Mouse (Mus musculus) lung, embryonic 16.5 days (tissue): Measurements from ENCODE around the gene Carns1. TPM values are rescaled to one million over a fixed set of nuclear protein-coding genes. Genes with fewer than 3 reads are reported as not detected.

ENCODE experiments used
- ATAC-seq: fragments of 200-750 bp; cut with Nextera tagmentation; 2 replicates; pipeline ENCODE4 v1.8.0; 2017; ENCODE audit warnings: low read depth, mild to moderate bottlenecking, moderate library complexity
- H3K27ac ChIP-seq: fragments of 300-500 bp; sonication (generic); 2 replicates; pipeline ENCODE4 v1.5.1; 2014; ENCODE audit warnings: mild to moderate bottlenecking, control low read depth, low read length
- H3K27me3 ChIP-seq: fragments of 300-500 bp; sonication (generic); 2 replicates; pipeline ENCODE4 v1.6.1; 2014; ENCODE audit warnings: low read depth, low read length, mixed read lengths; ENCODE audit not compliant: control insufficient read depth, insufficient read depth
- H3K36me3 ChIP-seq: fragments of 300-500 bp; sonication (generic); 2 replicates; pipeline ENCODE4 v1.6.1; 2014; ENCODE audit warnings: low read length; ENCODE audit not compliant: control insufficient read depth, insufficient read depth
- H3K4me1 ChIP-seq: fragments of 300-500 bp; sonication (generic); replicated peaks from 2 replicates; pipeline ENCODE4 v1.6.1; 2014; ENCODE audit warnings: low read length, mixed read lengths; ENCODE audit not compliant: control insufficient read depth, insufficient read depth
- H3K4me2 ChIP-seq: fragments of 300-500 bp; sonication (generic); 2 replicates; pipeline ENCODE4 v1.6.1; 2014; ENCODE audit warnings: low read depth, low read length, control low read depth
- H3K4me3 ChIP-seq: fragments of 300-500 bp; sonication (generic); 2 replicates; pipeline ENCODE4 v1.5.1; 2014; ENCODE audit warnings: mild to moderate bottlenecking, low read length, control low read depth
- H3K9ac ChIP-seq: fragments of 300-500 bp; sonication (generic); 2 replicates; pipeline ENCODE4 v1.6.1; 2014; ENCODE audit warnings: low read length, control low read depth
- H3K9me3 ChIP-seq: fragments of 300-500 bp; sonication (generic); 2 replicates; pipeline ENCODE4 v1.6.1; 2016; ENCODE audit warnings: low read length; ENCODE audit not compliant: control insufficient read depth
- WGBS: fragments of 180-500 bp; shearing (Covaris S2); extraction: QIAGEN DNeasy Blood & Tissue Kit; methylation state at CpG from one replicate; pipeline ENCODE4 v1.1.7; 2014; 5-methylcytosine and 5-hydroxymethylcytosine counted together
- polyA plus RNA-seq: library from polyadenylated mRNA; unstranded; fragments of >200 nt; fragmentation: Nextera tagmentation; extraction: Ambion mirVana; gene quantifications from 2 replicates; pipeline ENCODE4 v1.2.1, GENCODE M21; 2015

The Carns1 gene
- polyA plus RNA-seq, 1 experiment from 2014 or later = 2.5 TPM

DNA sequence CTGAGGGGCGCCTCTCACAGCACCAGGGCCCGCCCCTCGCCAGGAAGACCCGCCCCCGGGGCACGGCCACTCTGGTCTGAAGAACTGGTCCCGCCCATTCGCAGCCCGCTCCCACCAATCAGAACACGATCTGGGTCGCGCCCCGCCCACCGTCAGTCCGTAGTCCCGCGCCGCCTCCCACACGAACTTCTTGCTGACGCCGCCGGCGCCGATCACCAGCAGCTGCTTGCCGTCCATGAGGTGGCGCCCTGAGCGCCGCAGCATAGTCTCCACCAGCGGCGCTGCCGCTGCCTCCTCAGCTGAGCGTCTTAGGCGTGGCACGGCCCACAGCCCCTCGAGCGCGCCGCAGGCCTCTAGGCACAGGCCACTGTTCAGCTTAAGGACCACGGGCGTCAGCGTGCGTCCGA lies 5.9 kb downstream of the Carns1 start:
- ATAC-seq = peak; percentile 96
- H3K4me1 ChIP-seq = peaks cover 14% of the 10 kb centered on the region

DNA sequence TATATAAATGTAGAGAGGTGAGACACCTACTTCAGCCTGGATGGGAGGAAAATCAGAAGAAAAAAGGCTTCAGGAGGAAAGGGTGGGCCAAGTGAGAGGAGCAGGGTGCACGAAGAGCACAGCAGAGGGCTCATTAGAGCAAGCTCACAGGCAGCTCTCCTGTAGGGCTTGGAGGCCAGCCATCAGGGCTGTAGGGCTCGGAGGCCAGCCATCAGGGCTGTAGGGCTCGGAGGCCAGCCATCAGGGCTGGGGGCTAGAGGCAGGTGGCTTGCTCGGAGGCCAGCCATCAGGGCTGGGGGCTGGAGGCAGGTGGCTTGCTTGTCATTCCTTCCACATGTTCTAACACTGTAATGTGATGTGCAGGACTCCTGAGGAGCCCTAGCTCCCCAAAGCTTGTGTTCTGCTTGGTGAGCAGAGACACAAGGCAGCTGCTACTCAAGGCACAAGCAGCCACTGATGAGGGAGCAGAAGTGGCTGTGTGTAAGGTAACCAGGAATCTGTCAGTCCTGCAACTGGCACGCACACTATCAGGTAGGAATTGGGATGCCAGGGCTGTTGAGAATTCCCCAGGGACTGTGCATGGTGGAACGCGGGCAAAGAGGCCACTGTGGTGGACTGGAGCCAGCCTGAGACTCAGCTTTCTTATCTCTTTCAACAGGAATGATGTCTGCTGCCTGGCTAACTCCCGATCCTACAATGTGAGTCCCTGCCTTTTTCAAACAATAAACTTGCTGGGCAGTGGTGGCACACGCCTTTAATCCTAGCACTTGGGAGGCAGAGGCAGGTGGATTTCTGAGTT lies 8.4 kb downstream of the Carns1 start:
- Histone ChIP-seq H3K27ac (no peak overlapping the region), H3K9ac (no peak overlapping the region), H3K4me3 (no peak overlapping the region), H3K4me2 (no peak overlapping the region), H3K36me3 (no peaks in the 10 kb centered on the region), H3K4me1 (peaks cover 25% of the 10 kb centered on the region), H3K9me3 (no peaks in the 10 kb centered on the region), H3K27me3 (no peaks in the 10 kb centered on the region)
- WGBS = 64% methylated on average over 9 of the region's 9 CpGs
- no peak for ATAC-seq

More for the DNA sequence above, 5.9 kb downstream of the Carns1 start:
- H3K9me3 ChIP-seq = no peaks in the 10 kb centered on the region
- no peaks in the 10 kb centered on the region for H3K36me3 ChIP-seq
- H3K4me2 ChIP-seq = peak overlapping the region; percentile 70
- peak overlapping the region; percentile 82 for H3K9ac ChIP-seq
- H3K27me3 ChIP-seq = no peaks in the 10 kb centered on the region
- H3K4me3 ChIP-seq = peak overlapping the region; percentile 49
- WGBS = under 1% methylated on average over 43 of the region's 43 CpGs
- H3K27ac ChIP-seq = peak overlapping the region; percentile 77

DNA sequence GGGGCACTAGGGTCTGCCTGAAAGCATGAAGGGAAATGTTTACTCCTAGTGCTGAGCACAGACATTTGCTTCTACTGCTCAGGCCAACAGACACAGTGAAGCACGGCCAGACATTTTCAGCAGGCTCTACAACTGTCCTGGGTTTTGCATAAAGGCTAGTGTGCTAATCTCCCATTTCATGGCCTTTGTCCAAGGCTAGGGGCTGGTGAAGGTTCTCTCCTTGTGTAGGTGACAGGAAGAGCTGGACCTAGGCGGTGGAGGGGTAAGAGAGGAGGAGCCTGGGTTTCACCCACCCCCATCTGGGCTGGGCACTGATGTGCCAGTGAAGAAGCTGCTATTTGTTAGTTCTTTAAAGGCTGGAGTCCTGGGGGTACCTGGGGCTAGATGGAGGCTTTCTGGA lies 10.6 kb downstream of the Carns1 start:
- Histone ChIP-seq H3K9ac (no peak overlapping the region), H3K27ac (no peak overlapping the region), H3K4me1 (peaks cover 12% of the 10 kb centered on the region), H3K4me3 (no peak overlapping the region), H3K4me2 (no peak overlapping the region), H3K27me3 (no peaks in the 10 kb centered on the region), H3K36me3 (peaks cover 10% of the 10 kb centered on the region; the same call in 1 of the 2 replicates), H3K9me3 (no peaks in the 10 kb centered on the region)
- 73% methylated on average over 2 of the region's 2 CpGs for WGBS
- no peak for ATAC-seq

DNA sequence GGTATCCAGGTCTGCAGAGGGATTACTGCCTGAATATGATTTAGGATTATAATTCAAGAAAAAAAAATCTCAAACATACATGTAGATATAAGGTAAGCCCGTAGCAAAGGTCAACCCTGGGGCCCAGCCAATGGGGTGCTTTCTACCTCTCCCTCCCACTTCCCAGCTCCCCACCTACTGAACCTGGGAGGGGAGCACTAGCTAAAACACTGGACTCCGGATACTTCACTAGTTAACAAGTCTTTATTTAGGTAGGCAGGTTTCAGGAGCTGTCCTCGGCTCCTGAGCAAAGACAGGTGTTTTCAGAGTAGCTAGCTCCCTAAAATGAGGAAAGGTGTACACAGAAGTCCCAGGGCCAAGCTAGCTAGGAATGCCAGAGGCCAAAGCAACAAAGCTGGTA lies 11.2 kb downstream of the Carns1 start:
- Histone ChIP-seq H3K9me3 (no peaks in the 10 kb centered on the region), H3K4me1 (peaks cover 12% of the 10 kb centered on the region), H3K9ac (no peak overlapping the region), H3K27me3 (no peaks in the 10 kb centered on the region), H3K4me2 (no peak overlapping the region), H3K27ac (no peak overlapping the region), H3K36me3 (peaks cover 10% of the 10 kb centered on the region; the same call in 1 of the 2 replicates), H3K4me3 (no peak overlapping the region)
- no peak for ATAC-seq
- WGBS = 76% methylated on average over 3 of the region's 3 CpGs

DNA sequence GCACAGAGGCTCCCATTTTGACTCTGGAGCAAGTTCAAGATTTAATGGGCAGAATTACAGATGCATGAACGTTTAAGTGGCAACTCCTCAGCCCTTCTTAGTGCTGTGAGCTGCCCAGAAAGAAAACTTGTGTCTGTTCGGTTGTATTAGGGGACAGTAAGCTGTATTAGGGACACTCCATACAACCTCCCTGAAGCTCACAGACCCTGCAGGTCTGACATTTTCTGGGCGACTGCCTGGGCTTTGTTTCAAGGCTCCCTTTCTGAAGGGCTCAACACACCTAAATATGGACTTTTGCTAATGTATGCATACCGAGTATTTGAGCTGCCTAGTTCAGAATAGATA lies 11.8 kb downstream of the Carns1 start:
- peak; percentile 9; the same call in 1 of the 2 replicates for ATAC-seq
- Histone ChIP-seq H3K9me3 (no peaks in the 10 kb centered on the region), H3K9ac (peak overlapping the region; percentile 89), H3K4me1 (peaks cover 12% of the 10 kb centered on the region), H3K27me3 (no peaks in the 10 kb centered on the region), H3K36me3 (peaks cover 13% of the 10 kb centered on the region; the same call in 1 of the 2 replicates), H3K4me3 (peak overlapping the region; percentile 84), H3K27ac (peak overlapping the region; percentile 69), H3K4me2 (peak overlapping the region; percentile 99)
- WGBS = 35% methylated on average over 4 of the region's 4 CpGs

DNA sequence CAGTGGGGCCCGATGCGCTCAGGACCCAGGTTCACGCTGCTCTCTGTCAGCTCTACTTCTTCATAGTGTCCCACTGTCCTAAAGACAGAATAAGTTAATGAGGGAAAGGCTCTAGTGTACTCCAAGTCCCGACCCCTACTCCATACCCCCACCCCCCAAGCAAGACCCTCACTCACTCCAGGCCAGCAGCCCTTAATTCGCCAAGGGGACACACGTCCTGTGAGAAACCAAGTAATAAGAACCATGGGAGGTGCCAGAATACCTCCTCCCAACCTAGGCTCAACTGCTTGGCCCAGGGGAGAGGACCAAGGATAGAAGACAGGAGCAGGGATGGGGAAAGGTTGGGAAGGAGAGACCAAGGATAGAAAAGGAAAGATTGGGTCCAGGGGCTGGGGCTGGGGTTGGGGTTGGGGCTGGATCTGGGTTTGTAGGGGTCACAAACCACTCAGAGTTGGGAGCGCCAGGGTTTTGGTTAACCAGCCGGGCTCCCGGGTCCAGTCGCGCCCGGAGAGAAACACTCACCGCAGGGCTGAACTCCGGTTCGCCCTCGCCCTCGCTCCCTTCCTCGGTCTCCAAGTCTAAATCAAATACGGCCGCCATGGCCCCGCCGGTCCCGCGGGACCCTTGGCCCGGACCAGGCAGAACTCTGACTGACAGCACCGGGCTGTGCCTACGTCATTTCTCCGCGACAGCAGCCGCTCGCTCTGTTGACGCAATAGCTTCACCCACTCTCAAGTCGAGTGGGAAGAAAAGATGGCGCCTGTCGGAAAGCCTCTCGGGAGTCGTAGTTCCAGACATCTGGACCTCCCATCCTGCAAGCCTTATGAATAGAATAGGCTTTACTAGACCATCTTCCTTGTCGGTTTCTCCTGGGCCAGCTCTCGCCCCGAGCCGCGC lies 12.4 kb downstream of the Carns1 start, which contains the start of gene Rps6kb2:
Gene Rps6kb2 (minus strand): TSS at position 709 of the 897 bp plus-strand sequence.
- H3K27me3 ChIP-seq = no peaks in the 10 kb centered on the region
- peak within 1 kb of the TSS; percentile 89 for H3K9ac ChIP-seq
- peak within 1 kb of the TSS; percentile 84 for H3K4me3 ChIP-seq
- peak; percentile 93 for ATAC-seq
- peak within 1 kb of the TSS; percentile 99 for H3K4me2 ChIP-seq
- peak within 1 kb of the TSS; percentile 69 for H3K27ac ChIP-seq
- H3K36me3 ChIP-seq = peaks cover 18% of the 10 kb centered on the region
- H3K4me1 ChIP-seq = peaks cover 12% of the 10 kb centered on the region
- H3K9me3 ChIP-seq = no peaks in the 10 kb centered on the region
- WGBS = 5% methylated on average over 40 of the region's 42 CpGs

DNA sequence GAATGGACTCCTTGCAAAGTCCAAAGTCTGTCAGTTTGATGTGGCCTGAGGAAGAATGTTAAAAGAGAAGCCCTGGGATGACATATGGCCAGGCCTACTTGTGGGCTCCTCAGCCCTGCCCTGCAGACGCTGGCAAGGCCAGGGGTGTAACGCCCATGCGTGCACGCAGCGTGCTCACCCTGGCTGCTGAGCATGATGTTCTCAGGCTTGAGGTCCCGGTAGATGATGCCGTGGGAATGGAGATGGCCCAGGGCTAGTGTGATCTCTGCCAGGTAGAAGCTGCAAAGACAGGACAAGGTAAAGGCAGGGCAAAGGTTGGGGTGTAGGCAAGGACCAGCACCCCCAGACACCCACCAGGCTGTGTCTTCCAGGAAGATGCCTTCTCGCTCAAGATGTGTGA lies 16.2 kb downstream of the Carns1 start:
- H3K4me1 ChIP-seq = peaks cover 12% of the 10 kb centered on the region
- no peak for ATAC-seq
- WGBS = 93% methylated on average over 8 of the region's 8 CpGs
- peaks cover 30% of the 10 kb centered on the region for H3K36me3 ChIP-seq
- no peak overlapping the region for H3K4me2 ChIP-seq
- H3K9ac ChIP-seq = no peak overlapping the region
- H3K27ac ChIP-seq = no peak overlapping the region
- H3K9me3 ChIP-seq = no peaks in the 10 kb centered on the region
- no peaks in the 10 kb centered on the region for H3K27me3 ChIP-seq
- H3K4me3 ChIP-seq = no peak overlapping the region

DNA sequence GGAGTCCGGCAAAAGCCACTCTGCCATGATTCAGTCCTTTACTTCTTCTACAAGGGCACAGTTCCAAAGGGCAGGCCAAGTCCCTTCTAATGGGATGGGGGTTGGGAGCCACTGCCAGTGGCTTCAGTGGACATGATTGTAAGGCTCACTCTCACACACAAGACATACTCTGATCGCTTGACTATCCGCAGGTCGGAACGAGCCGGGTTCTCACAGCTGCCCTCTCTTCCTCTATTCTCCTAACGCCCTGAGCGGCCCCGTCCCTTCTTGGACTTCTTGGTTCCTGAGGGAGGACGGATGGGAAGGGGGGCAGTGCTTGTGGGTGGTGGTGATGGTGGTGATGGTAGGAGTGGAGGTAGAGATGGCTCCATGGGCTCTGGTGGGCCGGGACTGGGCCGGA lies 18.5 kb downstream of the Carns1 start:
- Histone ChIP-seq H3K4me1 (no peaks in the 10 kb centered on the region), H3K4me2 (no peak overlapping the region), H3K4me3 (no peak overlapping the region), H3K9me3 (no peaks in the 10 kb centered on the region), H3K27me3 (no peaks in the 10 kb centered on the region), H3K36me3 (peaks cover 33% of the 10 kb centered on the region), H3K27ac (no peak overlapping the region), H3K9ac (no peak overlapping the region)
- WGBS = 82% methylated on average over 12 of the region's 12 CpGs
- ATAC-seq = no peak

DNA sequence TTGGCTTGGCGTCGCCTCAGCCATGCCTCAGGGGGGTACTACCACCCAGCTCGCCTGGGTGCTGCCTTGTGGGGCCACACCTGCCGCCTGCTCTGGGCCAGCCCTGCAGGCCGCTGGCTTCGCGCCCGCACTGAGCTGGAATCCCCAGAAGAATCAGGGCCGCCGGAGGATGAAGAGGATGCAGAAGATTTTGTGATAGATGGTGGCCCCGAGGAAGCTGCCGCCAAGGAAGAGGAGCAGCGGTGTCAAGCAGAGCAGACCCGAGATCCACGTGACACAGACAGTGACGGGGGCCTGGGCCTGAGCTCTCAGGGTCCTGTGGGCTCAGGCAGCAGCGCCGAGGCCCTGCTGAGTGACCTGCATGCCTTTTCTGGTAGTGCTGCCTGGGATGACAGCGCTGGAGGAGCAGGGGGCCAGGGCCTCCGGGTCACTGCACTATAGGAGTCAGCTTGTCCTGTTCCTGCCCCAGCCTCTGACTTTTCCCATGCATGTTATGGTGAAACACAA lies 19.2 kb downstream of the Carns1 start:
- WGBS = 76% methylated on average over 20 of the region's 20 CpGs
- ATAC-seq = no peak; the same call in 1 of the 2 replicates
- H3K4me3 ChIP-seq = no peak overlapping the region

More for the DNA sequence above, 19.2 kb downstream of the Carns1 start:
- H3K4me2 ChIP-seq = no peak overlapping the region
- H3K4me1 ChIP-seq = no peaks in the 10 kb centered on the region
- no peaks in the 10 kb centered on the region for H3K27me3 ChIP-seq
- peaks cover 34% of the 10 kb centered on the region for H3K36me3 ChIP-seq
- no peak overlapping the region for H3K9ac ChIP-seq
- no peak overlapping the region for H3K27ac ChIP-seq
- H3K9me3 ChIP-seq = no peaks in the 10 kb centered on the region
